Comparison of ENCODE assay signal across 8 mouse cellular contexts in genomic region chr11:115162832-115163480, GRCm38 (mm10). TPM values are rescaled to one million over a fixed set of nuclear protein-coding genes. Genes with fewer than 3 reads are reported as not detected.
DNase-seq lines count a peak whose midpoint lies in the region; ATAC-seq and TF ChIP-seq lines count a peak whose summit lies in the region.

Slc9a3r1 (plus strand) TSS chr11:115163341.

- H3K27me3 ChIP-seq in embryonic facial prominence, embryonic 13.5 days: peaks cover 72% of the 10 kb centered on the region
- H3K27me3 ChIP-seq in kidney, adult 2 months (replicated peaks; ENCODE audit: control insufficient read depth, insufficient read depth, low read length): no peaks in the 10 kb centered on the region
- H3K27me3 ChIP-seq in limb, embryonic 12.5 days: peaks cover 47% of the 10 kb centered on the region
- H3K27me3 ChIP-seq in midbrain, embryonic 15.5 days (replicated peaks): peaks cover 51% of the 10 kb centered on the region
- H3K27me3 ChIP-seq in spleen, adult 2 months (ENCODE audit: control insufficient read depth, insufficient read depth, low read length): no peaks in the 10 kb centered on the region

- H3K36me3 ChIP-seq in embryonic facial prominence, embryonic 13.5 days: no peaks in the 10 kb centered on the region
- H3K36me3 ChIP-seq in kidney, adult 2 months (ENCODE audit: control insufficient read depth, insufficient read depth, low read length): no peaks in the 10 kb centered on the region
- no peaks in the 10 kb centered on the region for H3K36me3 ChIP-seq in limb, embryonic 12.5 days
- H3K36me3 ChIP-seq in midbrain, embryonic 15.5 days (replicated peaks): no peaks in the 10 kb centered on the region
- H3K36me3 ChIP-seq in spleen, adult 2 months (ENCODE audit: control insufficient read depth, insufficient read depth, low read length): no peaks in the 10 kb centered on the region

- no peaks in the 10 kb centered on the region for H3K9me3 ChIP-seq in embryonic facial prominence, embryonic 13.5 days
- H3K9me3 ChIP-seq in limb, embryonic 12.5 days: no peaks in the 10 kb centered on the region
- no peaks in the 10 kb centered on the region for H3K9me3 ChIP-seq in midbrain, embryonic 15.5 days

- H3K27ac ChIP-seq in embryonic facial prominence, embryonic 13.5 days: peak within 1 kb of the TSS; percentile 51
- peak within 1 kb of the TSS; percentile 77 for H3K27ac ChIP-seq in kidney, adult 2 months (ENCODE audit: insufficient read depth, low read depth, low read length)
- H3K27ac ChIP-seq in limb, embryonic 12.5 days: no peak within 1 kb of the TSS
- peak within 1 kb of the TSS; percentile 36; the same call in 1 of the 2 replicates for H3K27ac ChIP-seq in midbrain, embryonic 15.5 days
- H3K27ac ChIP-seq in spleen, adult 2 months (ENCODE audit: insufficient read depth, low read length): peak within 1 kb of the TSS; percentile 89

- DNase-seq in 3134 (ENCODE audit: extremely low read depth, insufficient read length, low spot score): peak; percentile 99
- peak; percentile 99 for DNase-seq in adrenal gland, postnatal 36 days
- peak; percentile 99 for DNase-seq in heart, adult 18-20 months
- peak; percentile 100 for DNase-seq in kidney, adult 2 months
- peak; percentile 98 to 99 for DNase-seq in spleen, adult 2 months (ENCODE audit: low read depth in 1 of 2, low spot score in 2 of 2)

- H3K4me3 ChIP-seq in embryonic facial prominence, embryonic 13.5 days: peak within 1 kb of the TSS; percentile 59
- H3K4me3 ChIP-seq in kidney, adult 2 months (ENCODE audit: insufficient read depth, low read depth, low read length): peak within 1 kb of the TSS; percentile 87
- H3K4me3 ChIP-seq in limb, embryonic 12.5 days (replicated peaks): peak within 1 kb of the TSS; percentile 59
- H3K4me3 ChIP-seq in midbrain, embryonic 15.5 days: peak within 1 kb of the TSS; percentile 50
- peak within 1 kb of the TSS; percentile 97 for H3K4me3 ChIP-seq in spleen, adult 2 months (ENCODE audit: extremely low read depth, insufficient read depth, insufficient read length)

- peak; percentile 95 for TF ChIP-seq POLR2A in kidney, adult 2 months (IDR thresholded peaks at IDR 0.05; ENCODE audit: low read depth, low read length)
- TF ChIP-seq POLR2A in spleen, adult 2 months (IDR thresholded peaks at IDR 0.05; ENCODE audit: low read depth, low read length): peak; percentile 98

- H3K4me1 ChIP-seq in embryonic facial prominence, embryonic 13.5 days: peaks cover 38% of the 10 kb centered on the region
- H3K4me1 ChIP-seq in kidney, adult 2 months (ENCODE audit: control insufficient read depth, insufficient read depth, low read length): peaks cover 13% of the 10 kb centered on the region
- peaks cover 40% of the 10 kb centered on the region for H3K4me1 ChIP-seq in limb, embryonic 12.5 days (replicated peaks)
- H3K4me1 ChIP-seq in midbrain, embryonic 15.5 days: peaks cover 28% of the 10 kb centered on the region
- peaks cover 36% of the 10 kb centered on the region for H3K4me1 ChIP-seq in spleen, adult 2 months (ENCODE audit: control insufficient read depth, insufficient read depth, insufficient read length)

- TF ChIP-seq CTCF in kidney, adult 2 months (conservative IDR thresholded peaks at IDR 0.05; ENCODE audit: insufficient read depth, insufficient read length, low read depth, low read length): no peak
- TF ChIP-seq CTCF in spleen, adult 2 months (IDR thresholded peaks at IDR 0.05; ENCODE audit: extremely low read depth, insufficient read depth, insufficient read length, insufficient replicate concordance): no peak

- WGBS in embryonic facial prominence, embryonic 13.5 days: under 1% methylated on average over 47 of the region's 47 CpGs
- WGBS in kidney, adult 2 months: under 1% methylated on average over 47 of the region's 47 CpGs
- WGBS in limb, embryonic 12.5 days: under 1% methylated on average over 47 of the region's 47 CpGs
- under 1% methylated on average over 47 of the region's 47 CpGs for whole genome bisulfite sequencing in midbrain, embryonic 15.5 days
- under 1% methylated on average over 47 of the region's 47 CpGs for WGBS in spleen, adult 2 months

- H3K4me2 ChIP-seq in embryonic facial prominence, embryonic 13.5 days: peak within 1 kb of the TSS; percentile 90
- peak within 1 kb of the TSS; percentile 95 for H3K4me2 ChIP-seq in limb, embryonic 12.5 days
- H3K4me2 ChIP-seq in midbrain, embryonic 15.5 days: peak within 1 kb of the TSS; percentile 67

- H3K9ac ChIP-seq in embryonic facial prominence, embryonic 13.5 days: peak within 1 kb of the TSS; percentile 62
- peak within 1 kb of the TSS; percentile 50 for H3K9ac ChIP-seq in limb, embryonic 12.5 days (replicated peaks)
- H3K9ac ChIP-seq in midbrain, embryonic 15.5 days: peak within 1 kb of the TSS; percentile 44

- ATAC-seq in embryonic facial prominence, embryonic 13.5 days (ENCODE audit: insufficient number of reproducible peaks, insufficient read depth, low FRiP score, low TSS enrichment, low read depth): peak; percentile 93
- peak; percentile 92 for ATAC-seq in limb, embryonic 12.5 days (ENCODE audit: insufficient number of reproducible peaks, insufficient read depth, low FRiP score, low TSS enrichment, low read depth)
- peak; percentile 92 for ATAC-seq in midbrain, embryonic 15.5 days (replicated peaks)

RNA-seq across cellular contexts. Expression of gene Slc9a3r1, which starts in this region (rescaled TPM):
- total RNA-seq in adrenal gland, postnatal 36 days (2021): 10 to 100 TPM; 18.1 to 20.3 TPM
- polyA plus RNA-seq in embryonic facial prominence, embryonic 13.5 days (2015; fragmentation: Nextera tagmentation; extraction: Ambion mirVana): 28.3 and 36.0 TPM in 2 replicates
- total RNA-seq in heart, adult 18-20 months (2021): 1 to 10 TPM; 7.7 to 9.1 TPM
- 229 and 239 TPM in 2 replicates for polyA plus RNA-seq in kidney, adult 2 months (2012; rRNA removed)
- 23.9 and 25.0 TPM in 2 replicates for polyA plus RNA-seq in limb, embryonic 12.5 days (2016; fragmentation: Nextera tagmentation; extraction: Ambion mirVana)
- polyA plus RNA-seq in midbrain, embryonic 15.5 days (2015; fragmentation: Nextera tagmentation; extraction: Ambion mirVana): 46.4 and 54.6 TPM in 2 replicates
- polyA plus RNA-seq in spleen, adult 2 months (2012; rRNA removed): 51.5 and 63.7 TPM in 2 replicates
